Mouse (Mus musculus): Measurements from ENCODE around the gene Ppp2r1b.

Gene Ppp2r1b

GRCm38 (mm10) chr9:50920933-50921895, 76.1 kb downstream of the Ppp2r1b start:
- DNase-seq (ENCODE audit: low spot score), result no peak

- no peak for DNase-seq (ENCODE audit: low spot score)
These were observed 77.5 kb downstream of the Ppp2r1b start for GRCm38 (mm10) chr9:50922363-50923153.

GRCm38 (mm10) chr9:50924454-50924853, 79.4 kb downstream of the Ppp2r1b start:
- DNase-seq (ENCODE audit: low spot score), result no peak

- DNase-seq (ENCODE audit: low spot score), result no peak
These were observed 80.7 kb downstream of the Ppp2r1b start for GRCm38 (mm10) chr9:50925801-50926200.

GRCm38 (mm10) chr9:50929986-50930385, 84.9 kb downstream of the Ppp2r1b start:
- DNase-seq (ENCODE audit: low spot score), result no peak

- no peak for DNase-seq (ENCODE audit: low spot score)
These were observed 96.8 kb downstream of the Ppp2r1b start for GRCm38 (mm10) chr9:50941804-50942401.

GRCm38 (mm10) chr9:50942711-50943110, 97.6 kb downstream of the Ppp2r1b start:
- DNase-seq (ENCODE audit: low spot score), result no peak

Measured in urinary bladder, postnatal 10 days (tissue).